Mouse (Mus musculus) liver, embryonic 11.5 days (tissue): Measurements from ENCODE around the gene Cpa2. TPM values are rescaled to one million over a fixed set of nuclear protein-coding genes. Genes with fewer than 3 reads are reported as not detected.

Source experiments
- ATAC-seq: fragments of 200-750 bp; cut with Nextera tagmentation; replicated peaks from 2 replicates; pipeline ENCODE4 v1.8.0; 2017; ENCODE audit warnings: moderate number of reproducible peaks, mild to moderate bottlenecking, moderate TSS enrichment, moderate library complexity; ENCODE audit not compliant: low FRiP score
- DNase-seq: peaks from one replicate; pipeline ENCODE4 v3.0.0-alpha.2; 2017; ENCODE audit warnings: low spot score
- H3K27ac ChIP-seq: fragments of 300-500 bp; sonication (generic); 2 replicates; pipeline ENCODE4 v1.5.1; 2014; ENCODE audit warnings: mild to moderate bottlenecking, low read depth, low read length, control low read depth
- H3K27me3 ChIP-seq: fragments of 300-500 bp; sonication (generic); replicated peaks from 2 replicates; pipeline ENCODE4 v1.6.1; 2014; ENCODE audit warnings: low read length, mixed read lengths; ENCODE audit not compliant: control insufficient read depth, insufficient read depth
- H3K36me3 ChIP-seq: fragments of 300-500 bp; sonication (generic); 2 replicates; pipeline ENCODE4 v1.6.1; 2014; ENCODE audit warnings: mild to moderate bottlenecking, low read length, moderate library complexity, mixed read lengths; ENCODE audit not compliant: control insufficient read depth, insufficient read depth
- H3K4me1 ChIP-seq: fragments of 300-500 bp; sonication (generic); replicated peaks from 2 replicates; pipeline ENCODE4 v1.6.1; 2014; ENCODE audit warnings: low read length, mixed read lengths; ENCODE audit not compliant: control insufficient read depth, insufficient read depth
- H3K4me2 ChIP-seq: fragments of 300-500 bp; sonication (generic); 2 replicates; pipeline ENCODE4 v1.6.1; 2014; ENCODE audit warnings: mild to moderate bottlenecking, control low read depth, moderate library complexity
- H3K4me3 ChIP-seq: fragments of 300-500 bp; sonication (generic); 2 replicates; pipeline ENCODE4 v1.5.1; 2014; ENCODE audit warnings: low read depth, low read length, control low read depth
- H3K9ac ChIP-seq: fragments of 300-500 bp; sonication (generic); 2 replicates; pipeline ENCODE4 v1.6.1; 2014; ENCODE audit warnings: low read depth, low read length, control low read depth
- H3K9me3 ChIP-seq: fragments of 300-500 bp; sonication (generic); 2 replicates; pipeline ENCODE4 v1.6.1; 2016; ENCODE audit warnings: low read length, inconsistent platforms, mixed read lengths; ENCODE audit not compliant: control insufficient read depth
- WGBS: fragments of 180-500 bp; shearing (Covaris S2); extraction: QIAGEN DNeasy Blood & Tissue Kit; methylation state at CpG from one replicate; pipeline ENCODE4 v1.1.7; 2014; 5-methylcytosine and 5-hydroxymethylcytosine counted together
- polyA plus RNA-seq: library from polyadenylated mRNA; unstranded; fragments of >200 nt; fragmentation: Nextera tagmentation; extraction: Ambion mirVana; gene quantifications from 2 replicates; pipeline ENCODE4 v1.2.1, GENCODE M21; 2014

The Cpa2 gene
- polyA plus RNA-seq, 1 experiment from 2014 or later: 1.9 TPM

DNA sequence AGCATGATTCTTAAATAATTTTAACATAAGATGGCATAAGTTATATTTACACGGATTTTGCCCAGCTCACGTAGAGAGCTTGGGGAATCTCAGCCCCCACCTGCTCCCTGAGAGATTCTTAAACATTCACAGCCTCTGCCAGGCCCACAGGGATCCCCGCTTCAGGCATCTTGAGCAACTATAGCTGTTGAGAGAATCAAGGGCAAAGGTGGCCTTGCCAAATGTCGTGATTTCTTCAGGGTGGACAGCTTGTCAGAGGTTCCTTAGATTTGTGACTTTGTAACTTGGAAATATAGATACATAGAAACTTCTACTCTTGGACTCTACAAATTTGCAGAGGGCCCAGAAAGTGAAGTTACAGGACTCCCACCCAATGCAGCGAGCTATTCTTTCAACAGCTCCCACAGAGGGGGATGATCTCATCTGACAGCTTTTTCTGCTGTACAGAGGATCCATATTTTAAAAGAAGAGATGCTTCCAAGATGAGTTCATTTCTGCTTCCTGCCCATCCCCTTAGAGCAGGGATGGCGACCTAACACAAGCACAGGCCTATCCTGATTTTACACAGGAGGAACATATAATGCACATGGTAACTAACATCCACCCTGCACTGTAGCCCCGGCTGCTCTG lies 12.1 kb downstream of the Cpa2 start:
- Histone ChIP-seq H3K27me3 (peaks cover 31% of the 10 kb centered on the region), H3K4me1 (peaks cover 6% of the 10 kb centered on the region; the same call in 1 of the 2 replicates), H3K9ac (no peak overlapping the region), H3K27ac (no peak overlapping the region), H3K9me3 (no peaks in the 10 kb centered on the region), H3K36me3 (no peaks in the 10 kb centered on the region), H3K4me3 (no peak overlapping the region), H3K4me2 (no peak overlapping the region)
- 74% methylated on average over 7 of the region's 7 CpGs for WGBS
- ATAC-seq (no peak), DNase-seq (no peak)

DNA sequence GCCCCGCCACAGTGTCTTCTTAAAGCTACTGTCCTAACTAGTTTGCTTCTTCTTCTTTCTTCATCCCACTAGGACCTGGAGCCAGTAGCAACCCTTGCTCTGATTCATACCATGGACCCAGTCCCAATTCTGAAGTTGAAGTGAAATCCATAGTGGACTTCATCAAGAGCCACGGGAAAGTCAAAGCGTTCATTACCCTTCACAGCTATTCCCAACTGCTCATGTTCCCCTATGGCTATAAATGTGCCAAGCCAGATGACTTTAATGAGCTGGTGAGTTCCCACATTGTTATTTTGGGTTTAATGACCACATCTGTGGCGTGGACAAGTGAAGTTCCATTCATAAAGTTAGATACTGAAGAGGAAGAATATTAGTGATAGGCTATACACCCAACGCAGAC lies 12.7 kb downstream of the Cpa2 start:
- ATAC-seq (no peak), DNase-seq (no peak)
- peaks cover 3% of the 10 kb centered on the region; the same call in 1 of the 2 replicates for H3K4me1 ChIP-seq
- no peak overlapping the region for H3K4me3 ChIP-seq
- H3K9me3 ChIP-seq: no peaks in the 10 kb centered on the region
- H3K27me3 ChIP-seq: peaks cover 29% of the 10 kb centered on the region
- no peak overlapping the region for H3K9ac ChIP-seq
- no peaks in the 10 kb centered on the region for H3K36me3 ChIP-seq
- H3K27ac ChIP-seq: no peak overlapping the region
- no peak overlapping the region for H3K4me2 ChIP-seq
- 83% methylated on average over 5 of the region's 5 CpGs for WGBS

DNA sequence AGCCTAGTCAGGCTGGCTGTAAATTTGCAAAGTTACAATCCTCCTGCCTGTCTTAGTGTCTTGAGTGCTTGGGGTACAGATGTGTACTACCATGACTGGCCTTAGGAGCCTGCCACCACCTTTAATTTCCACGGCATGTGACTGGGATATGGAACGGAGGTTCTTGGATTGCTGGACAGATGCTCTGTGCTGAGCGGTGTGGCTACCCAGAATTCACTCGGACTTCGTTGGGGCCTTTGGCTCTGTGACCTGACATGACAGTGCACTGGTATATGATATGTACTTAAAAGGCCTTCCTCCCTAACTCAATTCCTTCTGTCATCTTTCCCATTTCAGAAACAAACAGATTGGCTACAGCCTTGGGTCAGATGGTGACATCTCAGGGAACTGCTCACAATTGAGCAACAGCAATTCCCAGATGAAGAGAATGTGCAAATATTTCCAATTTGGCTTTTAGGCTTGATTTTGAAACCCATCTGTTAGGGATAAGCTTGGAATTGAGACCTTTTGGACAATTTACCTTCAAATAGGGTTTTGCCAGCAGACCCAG lies 13.3 kb downstream of the Cpa2 start:
- H3K27me3 ChIP-seq: peaks cover 23% of the 10 kb centered on the region
- H3K27ac ChIP-seq: no peak overlapping the region
- no peak for ATAC-seq

GRCm38 (mm10) chr6:30556080-30556479 lies 14.7 kb downstream of the Cpa2 start:
- H3K4me2 ChIP-seq: no peak overlapping the region
- no peaks in the 10 kb centered on the region for H3K9me3 ChIP-seq
- H3K27ac ChIP-seq: no peak overlapping the region
- H3K9ac ChIP-seq: no peak overlapping the region
- H3K27me3 ChIP-seq: peaks cover 11% of the 10 kb centered on the region
- H3K4me3 ChIP-seq: no peak overlapping the region
- no peak for DNase-seq
- no peaks in the 10 kb centered on the region for H3K4me1 ChIP-seq
- 17% methylated on average over 3 of the region's 9 CpGs for WGBS
- no peak for ATAC-seq
- no peaks in the 10 kb centered on the region for H3K36me3 ChIP-seq

More for the DNA sequence above, 13.3 kb downstream of the Cpa2 start:
- DNase-seq: no peak
- H3K4me2 ChIP-seq: no peak overlapping the region
- H3K36me3 ChIP-seq: no peaks in the 10 kb centered on the region
- H3K9me3 ChIP-seq: no peaks in the 10 kb centered on the region
- H3K4me1 ChIP-seq: no peaks in the 10 kb centered on the region
- 89% methylated on average over 5 of the region's 5 CpGs for WGBS
- no peak overlapping the region for H3K9ac ChIP-seq
- H3K4me3 ChIP-seq: no peak overlapping the region

DNA sequence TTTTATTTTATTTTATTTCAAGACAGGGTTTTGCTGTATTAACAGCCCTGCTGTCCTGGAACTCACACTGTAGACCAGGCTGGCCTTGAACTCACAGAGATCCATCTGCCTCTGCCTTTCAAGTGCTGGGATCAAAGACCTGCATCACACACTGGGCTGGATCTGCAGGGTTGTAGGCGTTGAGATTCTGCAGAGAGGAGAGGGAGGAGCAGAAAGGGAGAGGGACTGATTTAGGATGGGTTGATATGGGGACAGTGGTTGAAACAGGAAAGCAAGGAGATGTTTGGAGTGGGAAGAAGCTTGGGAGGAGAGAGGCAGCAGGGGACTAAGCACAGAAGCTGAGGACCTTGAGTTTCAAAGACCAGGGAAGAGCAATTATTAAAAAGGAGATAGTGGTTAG lies 18.3 kb downstream of the Cpa2 start:
- no peak overlapping the region for H3K27ac ChIP-seq
- WGBS: 46% methylated on average over 1 of the region's 1 CpGs
- H3K4me1 ChIP-seq: no peaks in the 10 kb centered on the region
- no peak for DNase-seq
- H3K4me2 ChIP-seq: no peak overlapping the region
- no peaks in the 10 kb centered on the region for H3K36me3 ChIP-seq
- no peak overlapping the region for H3K4me3 ChIP-seq
- H3K27me3 ChIP-seq: no peaks in the 10 kb centered on the region
- no peak for ATAC-seq
- H3K9ac ChIP-seq: no peak overlapping the region
- H3K9me3 ChIP-seq: no peaks in the 10 kb centered on the region

DNA sequence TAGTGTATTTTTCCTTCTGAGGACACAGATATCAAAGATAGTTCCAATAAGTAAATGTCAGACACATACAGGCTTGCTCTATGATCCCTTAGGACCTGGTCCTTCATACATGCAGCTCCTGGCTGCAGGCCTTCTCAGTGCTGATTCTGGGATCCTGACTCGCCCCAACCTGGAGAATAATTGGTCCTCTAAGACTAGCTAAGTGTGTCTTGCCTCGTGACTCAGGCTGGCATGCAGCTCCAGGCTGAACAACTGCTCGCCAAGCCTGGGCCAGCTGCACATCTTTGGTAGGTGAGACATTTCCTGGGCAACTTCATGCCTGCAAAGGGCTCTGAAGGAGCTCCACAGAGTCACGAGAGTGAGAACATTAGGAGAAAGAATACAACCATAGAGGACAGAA lies 20.8 kb downstream of the Cpa2 start:
- no peaks in the 10 kb centered on the region for H3K9me3 ChIP-seq
- H3K4me2 ChIP-seq: no peak overlapping the region
- no peaks in the 10 kb centered on the region for H3K27me3 ChIP-seq
- H3K27ac ChIP-seq: no peak overlapping the region
- H3K36me3 ChIP-seq: no peaks in the 10 kb centered on the region
- ATAC-seq: no peak
- WGBS: 69% methylated on average over 4 of the region's 4 CpGs
- no peak overlapping the region for H3K9ac ChIP-seq
- H3K4me1 ChIP-seq: no peaks in the 10 kb centered on the region
- no peak overlapping the region for H3K4me3 ChIP-seq
- no peak for DNase-seq

DNA sequence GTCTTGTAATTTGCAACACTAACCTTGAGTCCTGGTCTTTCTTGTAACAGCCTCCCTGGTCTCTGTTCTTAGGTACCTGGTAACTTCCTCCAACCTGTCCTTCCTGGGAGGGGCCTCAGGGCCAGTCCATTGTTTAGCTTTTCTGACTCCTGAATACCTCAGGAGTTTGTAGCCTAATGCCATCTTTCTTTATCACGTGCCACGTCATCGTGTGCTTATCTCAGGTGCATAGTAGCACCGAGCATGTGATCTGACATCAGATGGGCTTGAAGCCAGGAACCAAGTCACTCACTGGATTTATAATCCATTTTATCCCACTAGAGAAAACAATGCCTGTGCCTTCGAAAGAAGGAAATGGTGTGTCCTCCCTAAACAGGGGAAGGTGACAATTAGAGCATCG lies 22.2 kb downstream of the Cpa2 start:
- no peaks in the 10 kb centered on the region for H3K4me1 ChIP-seq
- ATAC-seq: no peak
- DNase-seq: no peak
- 80% methylated on average over 6 of the region's 6 CpGs for WGBS
- H3K9ac ChIP-seq: no peak overlapping the region
- no peak overlapping the region for H3K4me3 ChIP-seq
- no peaks in the 10 kb centered on the region for H3K36me3 ChIP-seq
- H3K27ac ChIP-seq: no peak overlapping the region
- H3K4me2 ChIP-seq: no peak overlapping the region
- no peaks in the 10 kb centered on the region for H3K9me3 ChIP-seq
- H3K27me3 ChIP-seq: no peaks in the 10 kb centered on the region

DNA sequence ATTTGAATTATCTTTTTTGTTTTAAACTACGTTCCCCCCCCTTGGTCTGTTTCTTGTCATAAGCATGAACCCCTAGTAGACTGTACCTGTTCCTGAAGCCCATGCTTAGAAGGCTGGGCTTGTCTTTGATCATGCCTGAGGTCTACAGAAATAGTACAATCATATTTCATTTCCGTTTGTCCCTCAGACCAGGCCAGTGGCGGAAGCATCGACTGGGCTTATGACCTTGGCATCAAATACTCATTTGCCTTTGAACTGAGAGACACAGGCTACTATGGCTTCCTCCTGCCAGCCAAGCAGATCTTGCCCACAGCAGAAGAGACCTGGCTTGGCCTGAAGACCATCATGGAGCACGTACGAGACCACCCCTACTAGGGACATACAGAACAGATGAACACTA lies 22.7 kb downstream of the Cpa2 start:
- Histone ChIP-seq H3K4me1 (no peaks in the 10 kb centered on the region), H3K4me3 (no peak overlapping the region), H3K36me3 (no peaks in the 10 kb centered on the region), H3K9me3 (no peaks in the 10 kb centered on the region), H3K4me2 (no peak overlapping the region), H3K27ac (no peak overlapping the region), H3K27me3 (no peaks in the 10 kb centered on the region), H3K9ac (no peak overlapping the region)
- DNase-seq (no peak), ATAC-seq (no peak)
- WGBS: 89% methylated on average over 6 of the region's 6 CpGs

DNA sequence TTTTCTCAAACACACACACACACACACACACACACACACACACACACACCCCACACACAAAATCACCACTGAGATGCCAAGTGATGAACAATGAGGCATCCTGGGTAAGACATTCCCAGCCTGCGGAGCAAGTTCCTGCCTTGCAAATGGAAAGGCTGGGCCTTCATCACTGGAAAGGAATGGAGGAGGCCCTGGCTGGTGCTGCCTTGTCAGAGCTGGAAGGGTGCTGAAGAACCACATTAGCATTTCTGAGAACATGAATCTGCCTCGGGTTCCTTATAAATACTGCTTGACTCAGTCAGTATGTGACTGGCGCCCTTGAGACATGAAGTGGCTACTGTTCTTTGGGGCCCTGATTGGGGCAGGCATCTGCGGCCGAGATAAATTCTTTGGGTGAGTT lies 26.7 kb downstream of the Cpa2 start, which contains the start of gene Cpa4:
Gene Cpa4, plus strand, starts transcription at position 301 of the 400 bp plus-strand sequence.
- 73% methylated on average over 5 of the region's 5 CpGs for WGBS
- Histone ChIP-seq H3K9me3 (no peaks in the 10 kb centered on the region), H3K27me3 (no peaks in the 10 kb centered on the region), H3K4me1 (no peaks in the 10 kb centered on the region; the same call in 1 of the 2 replicates), H3K27ac (no peak within 1 kb of the TSS), H3K9ac (no peak within 1 kb of the TSS), H3K4me3 (no peak within 1 kb of the TSS), H3K36me3 (no peaks in the 10 kb centered on the region), H3K4me2 (no peak within 1 kb of the TSS)
- ATAC-seq (no peak), DNase-seq (no peak)
